Mouse (Mus musculus) stomach, embryonic 15.5 days (tissue): ENCODE results near the gene Thsd7a. TPM values are rescaled to one million over a fixed set of nuclear protein-coding genes. Genes with fewer than 3 reads are reported as not detected.

ENCODE experiments used
- ATAC-seq: fragments of 200-750 bp; cut with Nextera tagmentation; 2 replicates; pipeline ENCODE4 v1.8.0; 2017; ENCODE audit warnings: low read depth, moderate number of reproducible peaks, moderate TSS enrichment; ENCODE audit not compliant: insufficient read depth, low FRiP score
- H3K27ac ChIP-seq: fragments of 300-500 bp; sonication (generic); 2 replicates; pipeline ENCODE4 v1.5.1; 2015; ENCODE audit warnings: mild to moderate bottlenecking, inconsistent platforms
- H3K27me3 ChIP-seq: fragments of 300-500 bp; sonication (generic); replicated peaks from 2 replicates; pipeline ENCODE4 v1.6.1; 2015; ENCODE audit warnings: inconsistent platforms
- H3K36me3 ChIP-seq: fragments of 300-500 bp; sonication (generic); 2 replicates; pipeline ENCODE4 v1.6.1; 2015; ENCODE audit warnings: inconsistent platforms
- H3K4me1 ChIP-seq: fragments of 300-500 bp; sonication (generic); 2 replicates; pipeline ENCODE4 v1.6.1; 2015; ENCODE audit warnings: inconsistent platforms
- H3K4me2 ChIP-seq: fragments of 300-500 bp; sonication (generic); 2 replicates; pipeline ENCODE4 v1.6.1; 2015; ENCODE audit warnings: mild to moderate bottlenecking, inconsistent platforms
- H3K4me3 ChIP-seq: fragments of 300-500 bp; sonication (generic); replicated peaks from 2 replicates; pipeline ENCODE4 v1.5.1; 2015; ENCODE audit warnings: inconsistent platforms
- H3K9ac ChIP-seq: fragments of 300-500 bp; sonication (generic); 2 replicates; pipeline ENCODE4 v1.6.1; 2015; ENCODE audit warnings: inconsistent platforms
- H3K9me3 ChIP-seq: fragments of 300-500 bp; sonication (generic); 2 replicates; pipeline ENCODE4 v1.6.1; 2016; ENCODE audit warnings: inconsistent platforms
- WGBS: fragments of 180-500 bp; shearing (Covaris S2); methylation state at CpG from one replicate; pipeline ENCODE4 v1.1.7; 2015; 5-methylcytosine and 5-hydroxymethylcytosine counted together
- polyA plus RNA-seq: library from polyadenylated mRNA; unstranded; fragments of >200 nt; fragmentation: Nextera tagmentation; extraction: Ambion mirVana; gene quantifications from 2 replicates; pipeline ENCODE4 v1.2.1, GENCODE M21; 2015

Thsd7a gene
- polyA plus RNA-seq, 1 experiment from 2014 or later: 3.4 TPM

DNA sequence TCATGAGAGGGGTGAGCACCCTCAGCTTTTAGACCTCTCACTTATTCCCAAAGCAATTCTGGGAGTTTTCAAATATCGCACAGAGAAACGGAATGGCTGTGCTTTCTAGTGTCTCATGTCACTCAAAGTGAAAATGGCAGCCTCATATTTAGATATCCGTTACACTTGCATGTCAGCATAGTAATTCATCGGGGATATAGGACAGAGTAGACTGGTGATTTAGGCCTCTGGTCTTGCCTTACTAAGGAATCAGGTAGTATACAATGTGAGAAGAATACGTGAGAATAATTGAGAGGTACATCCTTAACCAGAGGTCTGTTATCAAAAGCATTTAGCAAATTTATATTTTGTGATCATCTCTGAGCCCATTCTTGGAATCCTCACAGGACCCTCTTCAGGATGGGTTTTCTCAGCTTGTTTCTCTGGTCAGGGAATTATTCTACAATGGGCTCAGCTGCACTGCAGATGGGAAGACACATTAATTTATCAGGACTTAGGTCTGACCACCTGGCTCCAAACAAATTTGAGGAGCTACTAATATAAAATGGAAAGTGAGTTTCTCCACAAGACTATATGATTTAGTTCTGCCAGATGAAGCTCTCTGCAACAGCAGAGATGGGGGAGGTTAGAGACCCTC, 267.6 kb downstream of the Thsd7a start:
- no peaks in the 10 kb centered on the region for H3K4me1 ChIP-seq
- H3K27me3 ChIP-seq: no peaks in the 10 kb centered on the region
- 76% methylated on average over 5 of the region's 5 CpGs for WGBS
- H3K9me3 ChIP-seq: no peaks in the 10 kb centered on the region
- no peaks in the 10 kb centered on the region for H3K36me3 ChIP-seq
- H3K4me2 ChIP-seq: no peak overlapping the region
- H3K27ac ChIP-seq: no peak overlapping the region
- H3K4me3 ChIP-seq: no peak overlapping the region
- H3K9ac ChIP-seq: no peak overlapping the region
- ATAC-seq: no peak

DNA sequence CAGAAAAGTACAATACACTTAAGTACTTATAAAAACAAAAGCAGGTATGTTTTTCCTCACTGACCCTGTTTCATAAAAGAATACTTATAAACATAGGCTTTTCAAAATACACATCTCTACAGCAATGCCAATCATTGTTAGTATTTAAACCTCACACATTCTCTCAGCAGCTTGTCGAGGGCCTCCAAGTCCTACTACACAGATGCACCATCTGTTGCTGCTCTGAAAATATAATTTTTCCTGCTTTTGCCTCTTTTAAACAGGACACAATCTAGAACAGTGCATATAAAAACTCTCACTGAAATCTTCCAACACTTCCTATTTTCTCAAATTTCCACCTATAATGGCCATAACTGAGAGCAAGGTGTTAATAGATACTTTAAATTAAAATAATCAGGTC, 270.9 kb downstream of the Thsd7a start:
- WGBS: 74% methylated on average over 1 of the region's 1 CpGs

DNA sequence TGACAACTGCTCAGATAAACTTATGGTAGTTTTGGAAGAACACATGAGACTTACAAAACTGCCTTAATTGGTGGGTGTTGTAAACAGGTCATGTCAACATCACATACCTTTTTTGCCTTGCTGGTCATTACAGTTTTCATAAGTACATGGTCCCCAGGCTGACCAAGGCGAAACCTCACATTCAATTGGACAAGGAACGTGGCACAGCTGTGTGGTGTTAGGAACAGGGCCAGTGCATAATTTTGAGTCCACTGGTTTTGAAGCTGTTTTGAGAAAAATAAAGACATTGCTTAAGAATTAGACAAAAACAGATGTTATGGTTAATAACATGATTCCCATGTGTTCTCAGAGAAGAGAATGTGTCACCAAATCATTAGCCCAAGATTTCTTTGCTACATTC, 278.3 kb downstream of the Thsd7a start:
- Histone ChIP-seq H3K4me2 (no peak overlapping the region), H3K4me1 (no peaks in the 10 kb centered on the region), H3K9ac (no peak overlapping the region), H3K36me3 (no peaks in the 10 kb centered on the region), H3K27me3 (no peaks in the 10 kb centered on the region), H3K4me3 (no peak overlapping the region), H3K27ac (no peak overlapping the region), H3K9me3 (no peaks in the 10 kb centered on the region)
- no peak for ATAC-seq
- WGBS: 78% methylated on average over 2 of the region's 2 CpGs

More for the DNA sequence above, 270.9 kb downstream of the Thsd7a start:
- Histone ChIP-seq H3K27ac (no peak overlapping the region), H3K4me2 (no peak overlapping the region), H3K4me1 (no peaks in the 10 kb centered on the region), H3K36me3 (no peaks in the 10 kb centered on the region), H3K27me3 (no peaks in the 10 kb centered on the region), H3K4me3 (no peak overlapping the region), H3K9me3 (no peaks in the 10 kb centered on the region), H3K9ac (no peak overlapping the region)
- ATAC-seq: no peak

DNA sequence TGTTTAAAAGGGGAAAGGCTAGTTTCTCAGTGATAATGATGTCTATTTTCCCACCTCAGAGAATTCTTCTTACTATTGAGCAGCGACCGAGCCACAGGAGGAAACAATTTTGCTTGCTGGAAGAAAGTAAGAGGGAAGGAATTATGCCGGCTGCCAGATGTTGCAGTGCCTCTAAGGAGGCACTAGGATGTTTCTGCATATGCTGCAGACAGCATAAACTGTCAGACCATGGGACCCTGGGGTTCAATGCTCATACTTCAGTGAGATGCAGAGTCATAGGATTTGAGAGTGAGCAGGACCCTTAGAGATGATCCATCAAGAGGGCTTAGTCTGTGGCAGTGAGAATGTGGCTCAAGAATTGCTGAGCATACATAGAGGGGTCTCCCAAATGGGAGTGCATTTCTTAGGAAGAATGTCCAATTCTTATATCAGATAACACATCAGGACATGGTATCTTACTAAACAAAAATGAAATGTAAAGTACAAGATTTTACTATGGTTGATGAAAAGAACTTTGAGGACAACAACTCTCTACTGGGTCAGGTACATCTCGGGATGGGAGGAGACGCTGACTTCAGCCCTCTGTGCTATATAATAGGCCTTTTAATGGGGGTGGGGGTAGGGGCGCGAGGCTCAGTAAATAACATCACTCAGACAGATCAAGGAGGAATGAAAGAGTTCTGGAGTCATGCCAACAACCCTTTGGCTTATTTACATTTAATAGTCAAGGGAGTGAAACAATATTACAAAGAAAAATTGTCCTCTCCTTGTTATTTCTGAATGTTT, 281.7 kb downstream of the Thsd7a start:
- no peak overlapping the region for H3K27ac ChIP-seq
- H3K4me3 ChIP-seq: no peak overlapping the region
- no peak for ATAC-seq
- H3K4me1 ChIP-seq: no peaks in the 10 kb centered on the region
- WGBS: 32% methylated on average over 7 of the region's 7 CpGs
- H3K9ac ChIP-seq: no peak overlapping the region
- no peaks in the 10 kb centered on the region for H3K9me3 ChIP-seq
- no peak overlapping the region for H3K4me2 ChIP-seq
- H3K36me3 ChIP-seq: no peaks in the 10 kb centered on the region
- H3K27me3 ChIP-seq: no peaks in the 10 kb centered on the region

DNA sequence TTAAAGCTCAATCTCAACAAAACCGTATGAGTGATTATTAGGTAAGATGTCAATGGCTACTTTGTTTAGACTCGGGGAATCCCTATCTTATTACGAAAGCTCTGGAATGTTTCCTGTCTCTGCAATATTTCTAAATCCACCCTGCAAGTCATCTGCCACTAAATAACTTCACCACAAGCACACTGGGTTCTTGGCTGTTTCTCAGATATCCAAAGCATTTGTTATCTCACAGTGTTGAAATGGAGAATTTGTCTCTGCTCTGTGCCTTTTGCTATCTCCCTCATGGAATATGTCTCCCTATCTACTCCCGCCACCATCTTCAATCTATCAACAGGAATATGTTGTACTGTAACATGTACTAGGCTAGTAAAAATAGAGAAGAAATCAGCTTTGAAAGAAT, 290.4 kb downstream of the Thsd7a start:
- 72% methylated on average over 4 of the region's 4 CpGs for WGBS
- no peak overlapping the region for H3K4me2 ChIP-seq
- no peaks in the 10 kb centered on the region for H3K4me1 ChIP-seq
- no peaks in the 10 kb centered on the region for H3K9me3 ChIP-seq
- no peak overlapping the region for H3K4me3 ChIP-seq
- H3K27ac ChIP-seq: no peak overlapping the region
- no peaks in the 10 kb centered on the region for H3K36me3 ChIP-seq
- no peak overlapping the region for H3K9ac ChIP-seq
- ATAC-seq: no peak
- H3K27me3 ChIP-seq: no peaks in the 10 kb centered on the region

DNA sequence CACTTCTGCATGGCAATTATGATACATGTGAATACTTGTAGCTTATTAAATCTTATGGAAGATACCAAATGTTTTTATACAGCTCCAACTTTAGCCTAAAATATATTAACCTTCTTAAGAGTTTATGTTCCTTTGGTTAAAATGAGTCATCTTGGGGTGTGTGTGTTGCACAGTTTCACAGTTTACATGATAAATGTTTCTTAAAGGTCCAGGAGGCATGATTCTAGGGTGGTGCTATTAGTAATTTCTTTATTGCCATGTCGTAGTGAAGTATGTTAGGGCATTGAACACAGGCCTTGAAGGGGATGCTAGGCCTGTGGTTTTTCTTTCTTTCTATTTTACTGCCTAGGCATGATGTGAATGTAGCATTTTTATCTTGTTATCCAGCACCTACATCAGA, 291.8 kb downstream of the Thsd7a start:
- Histone ChIP-seq H3K9me3 (no peaks in the 10 kb centered on the region), H3K4me1 (no peaks in the 10 kb centered on the region), H3K27ac (no peak overlapping the region), H3K9ac (no peak overlapping the region), H3K4me3 (no peak overlapping the region), H3K36me3 (no peaks in the 10 kb centered on the region), H3K4me2 (no peak overlapping the region), H3K27me3 (no peaks in the 10 kb centered on the region)
- WGBS: 69% methylated on average over 1 of the region's 1 CpGs
- no peak for ATAC-seq

DNA sequence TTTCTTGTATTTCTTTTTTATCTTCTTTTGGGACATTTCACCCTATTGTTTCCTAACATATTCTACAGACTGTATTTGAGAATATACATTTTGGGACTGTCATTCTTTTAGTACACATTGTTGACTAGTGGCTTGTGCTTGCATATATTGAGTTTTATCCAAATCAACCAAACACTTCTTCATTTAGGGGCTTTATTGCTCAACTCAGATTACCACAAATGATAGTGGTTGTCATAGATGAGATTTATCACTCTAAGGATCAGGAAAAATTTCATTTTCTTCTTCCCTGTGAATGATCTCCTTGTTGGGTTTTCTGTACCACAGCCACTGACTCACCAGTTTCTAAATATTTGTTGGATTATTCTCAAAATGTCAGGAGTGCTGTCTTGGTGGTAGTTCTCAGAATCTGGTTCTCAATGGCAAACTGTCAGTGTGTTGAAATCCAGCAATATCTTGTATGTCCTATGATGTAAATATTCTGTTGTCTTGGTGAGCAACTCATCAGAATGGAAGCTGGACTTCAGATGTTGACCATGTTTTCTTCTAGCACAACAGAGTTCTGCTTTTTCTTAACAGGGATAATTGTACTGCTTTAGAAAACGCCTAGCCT, 294.2 kb downstream of the Thsd7a start:
- Histone ChIP-seq H3K9ac (no peak overlapping the region), H3K4me3 (no peak overlapping the region), H3K4me1 (no peaks in the 10 kb centered on the region), H3K4me2 (no peak overlapping the region), H3K27ac (no peak overlapping the region), H3K27me3 (no peaks in the 10 kb centered on the region), H3K36me3 (no peaks in the 10 kb centered on the region), H3K9me3 (no peaks in the 10 kb centered on the region)
- ATAC-seq: no peak
- WGBS: 74% methylated on average over 1 of the region's 1 CpGs

DNA sequence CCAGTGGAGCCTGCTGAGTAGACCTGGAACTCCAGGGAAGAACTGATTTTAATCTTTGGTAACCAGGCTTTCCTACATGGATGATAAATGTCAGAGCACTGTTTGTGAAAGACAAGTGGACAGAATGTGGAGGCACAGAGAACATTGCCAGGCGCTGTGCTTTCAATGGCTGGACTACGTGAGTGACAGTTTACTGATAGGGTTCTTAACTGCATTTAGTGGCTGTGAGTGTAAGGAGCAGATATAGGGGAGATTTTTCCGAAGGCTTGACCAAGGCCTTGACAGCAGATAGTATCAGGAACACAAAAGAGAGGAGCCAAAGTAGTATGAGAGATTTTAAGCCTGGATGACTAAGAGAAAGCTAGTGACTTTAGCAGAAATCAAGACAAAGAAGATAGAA, 295.1 kb downstream of the Thsd7a start:
- H3K27ac ChIP-seq: no peak overlapping the region
- H3K9ac ChIP-seq: no peak overlapping the region
- H3K4me3 ChIP-seq: no peak overlapping the region
- no peaks in the 10 kb centered on the region for H3K4me1 ChIP-seq
- no peaks in the 10 kb centered on the region for H3K36me3 ChIP-seq
- H3K4me2 ChIP-seq: no peak overlapping the region
- H3K9me3 ChIP-seq: no peaks in the 10 kb centered on the region
- 60% methylated on average over 3 of the region's 3 CpGs for WGBS
- ATAC-seq: no peak
- no peaks in the 10 kb centered on the region for H3K27me3 ChIP-seq

DNA sequence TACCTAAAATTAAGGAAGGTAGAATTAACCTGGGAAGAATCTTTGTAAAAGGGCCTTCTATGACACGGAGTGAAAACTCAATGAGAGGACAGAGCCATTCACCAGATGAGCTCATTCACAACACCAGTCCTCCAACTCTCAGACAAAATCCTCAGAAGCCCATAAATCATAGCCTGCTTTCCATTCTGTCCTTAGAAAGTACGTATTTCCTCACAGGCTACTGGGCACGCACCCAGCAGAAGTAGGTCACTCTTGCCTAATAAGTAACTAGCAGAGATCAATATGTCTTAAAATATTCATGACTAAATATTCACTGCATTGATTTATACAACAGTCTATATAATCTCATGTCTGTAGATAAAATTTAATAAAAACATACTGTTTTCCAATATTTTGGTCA, 300.4 kb downstream of the Thsd7a start:
- no peak overlapping the region for H3K4me3 ChIP-seq
- no peaks in the 10 kb centered on the region for H3K27me3 ChIP-seq
- H3K9me3 ChIP-seq: no peaks in the 10 kb centered on the region
- H3K4me2 ChIP-seq: no peak overlapping the region
- H3K9ac ChIP-seq: no peak overlapping the region
- WGBS: 51% methylated on average over 3 of the region's 3 CpGs
- no peak for ATAC-seq
- no peaks in the 10 kb centered on the region for H3K36me3 ChIP-seq
- H3K27ac ChIP-seq: no peak overlapping the region
- H3K4me1 ChIP-seq: no peaks in the 10 kb centered on the region

DNA sequence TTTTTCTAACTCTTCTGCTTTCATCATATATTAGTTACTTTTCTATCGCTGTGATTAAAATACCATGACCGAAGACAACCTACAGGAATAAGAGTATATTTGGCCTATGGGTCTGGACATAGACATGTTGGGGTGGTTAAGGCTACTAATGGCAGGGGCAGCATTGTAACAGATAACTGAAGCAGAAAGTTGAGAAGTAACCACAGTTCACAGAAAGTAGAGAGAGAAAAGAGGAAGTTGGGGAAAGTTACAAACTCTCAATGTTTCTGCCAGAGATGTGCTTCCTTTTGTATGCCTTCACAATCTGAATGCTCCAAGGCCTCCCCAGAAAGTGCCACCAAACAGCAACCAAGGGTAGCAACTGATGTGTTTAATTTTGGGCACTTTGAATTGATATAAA, 303.7 kb downstream of the Thsd7a start:
- 93% methylated on average over 2 of the region's 2 CpGs for WGBS
- Histone ChIP-seq H3K4me1 (no peaks in the 10 kb centered on the region), H3K9me3 (no peaks in the 10 kb centered on the region), H3K9ac (no peak overlapping the region), H3K27me3 (no peaks in the 10 kb centered on the region), H3K4me2 (no peak overlapping the region), H3K27ac (no peak overlapping the region), H3K36me3 (no peaks in the 10 kb centered on the region), H3K4me3 (no peak overlapping the region)
- no peak for ATAC-seq

DNA sequence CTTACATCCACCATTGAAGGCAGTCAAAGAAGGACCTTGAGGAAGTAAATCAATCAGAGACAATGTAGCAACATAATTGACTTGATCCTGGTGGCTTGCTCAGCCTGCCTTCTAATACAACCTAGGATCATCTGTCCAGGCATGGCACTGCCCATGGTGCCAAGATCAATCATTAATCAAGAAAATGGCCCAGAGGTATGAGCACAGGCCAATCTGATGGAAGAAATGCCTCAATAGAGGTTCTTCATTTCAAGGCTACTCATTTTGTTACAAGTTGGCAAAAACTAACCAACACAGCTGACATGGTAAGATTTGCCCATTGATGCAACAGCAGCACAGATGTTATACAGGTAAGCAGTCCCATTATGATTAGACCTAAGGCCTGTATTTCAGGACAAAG, 309.6 kb downstream of the Thsd7a start:
- Histone ChIP-seq H3K9me3 (no peaks in the 10 kb centered on the region), H3K36me3 (no peaks in the 10 kb centered on the region), H3K27ac (no peak overlapping the region), H3K27me3 (no peaks in the 10 kb centered on the region), H3K4me3 (no peak overlapping the region), H3K4me1 (no peaks in the 10 kb centered on the region), H3K9ac (no peak overlapping the region), H3K4me2 (no peak overlapping the region)
- no peak for ATAC-seq

DNA sequence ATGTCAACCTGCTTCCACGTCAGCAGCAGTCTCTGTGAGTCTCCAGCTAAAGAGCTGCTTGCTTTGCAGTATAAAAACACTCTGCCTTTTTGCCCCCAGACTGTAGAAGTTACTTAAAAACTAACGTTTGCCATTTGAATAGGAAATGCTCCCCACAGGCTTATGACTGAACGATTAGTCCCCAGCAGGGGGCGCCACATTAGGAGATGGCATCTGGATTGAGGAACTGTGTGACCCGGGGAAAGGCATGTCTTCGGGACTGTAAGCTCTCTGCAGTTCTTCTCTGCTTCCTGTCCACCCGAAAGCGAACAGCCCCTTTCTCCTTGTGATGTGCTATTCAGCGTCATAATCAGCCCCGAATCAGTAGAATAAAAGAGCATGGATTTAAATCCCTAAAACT, 330.1 kb downstream of the Thsd7a start:
- WGBS: 88% methylated on average over 10 of the region's 10 CpGs
- Histone ChIP-seq H3K9ac (no peak overlapping the region), H3K27me3 (no peaks in the 10 kb centered on the region), H3K4me3 (no peak overlapping the region), H3K27ac (no peak overlapping the region), H3K4me2 (no peak overlapping the region), H3K4me1 (no peaks in the 10 kb centered on the region), H3K36me3 (no peaks in the 10 kb centered on the region), H3K9me3 (no peaks in the 10 kb centered on the region)
- no peak for ATAC-seq
